Mouse (Mus musculus) monocyte, adult 5-6 weeks (primary cell): ENCODE results near the gene Gypa. TPM values are rescaled to one million over a fixed set of nuclear protein-coding genes. Genes with fewer than 3 reads are reported as not detected.

Experiments used
- ATAC-seq: fragments of 153-309, 156-312 bp; replicated peaks from 2 replicates; pipeline ENCODE4 v1.8.0; 2017; ENCODE audit warnings: mild to moderate bottlenecking; ENCODE audit not compliant: low TSS enrichment, insufficient number of reproducible peaks, severe bottlenecking, poor library complexity, low FRiP score
- total RNA-seq: library from RNA; stranded (forward); fragments of 200-1000, 200-491, 200-594 nt; gene quantifications from 3 replicates; pipeline ENCODE4 v1.2.3, GENCODE M21; 2017

The Gypa gene
- total RNA-seq = 0.78 to 20.1 TPM (median 11.3 TPM) in 3 replicates

DNA sequence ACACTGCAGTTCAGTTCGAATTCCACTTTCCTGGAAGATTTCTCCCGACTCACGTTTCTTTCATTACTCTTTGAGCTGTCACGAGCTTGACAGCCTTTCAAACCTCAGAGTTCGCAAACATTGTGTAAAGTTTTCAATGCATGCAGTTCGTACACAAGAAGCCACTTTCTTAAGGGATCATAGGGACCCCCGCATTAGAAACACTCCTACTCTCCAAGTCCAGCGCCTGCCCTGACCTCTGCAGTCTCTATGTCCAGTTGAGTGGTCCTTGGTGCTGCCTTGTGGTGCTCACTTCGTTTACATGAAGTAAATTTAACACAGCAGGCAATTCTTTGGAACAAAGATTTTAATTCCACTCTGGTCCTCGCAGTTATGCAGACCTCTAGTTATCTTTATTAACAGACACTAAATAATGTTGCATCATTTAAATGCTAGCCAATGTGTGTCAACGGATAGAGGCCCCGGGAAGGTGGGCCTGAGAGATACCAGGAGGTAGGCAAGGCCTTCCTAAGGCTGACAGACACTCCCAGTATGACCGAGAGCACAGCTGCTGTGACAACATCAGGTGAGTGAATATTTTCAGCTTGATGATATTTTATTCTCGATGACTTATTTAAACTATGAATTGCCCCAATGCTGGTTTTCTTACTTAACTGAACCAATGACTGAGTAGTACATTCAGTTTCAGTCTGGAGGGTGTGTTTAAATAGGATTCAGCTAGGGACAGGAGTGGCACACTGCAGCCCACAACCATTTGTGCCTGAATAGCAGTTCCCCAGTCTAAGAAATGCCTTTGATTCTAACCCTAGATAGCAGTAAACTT lies at the start of gene Gypa:
TSS of gene Gypa (plus strand) at position 259 of the 823 bp plus-strand sequence.
- no peak for ATAC-seq

DNA sequence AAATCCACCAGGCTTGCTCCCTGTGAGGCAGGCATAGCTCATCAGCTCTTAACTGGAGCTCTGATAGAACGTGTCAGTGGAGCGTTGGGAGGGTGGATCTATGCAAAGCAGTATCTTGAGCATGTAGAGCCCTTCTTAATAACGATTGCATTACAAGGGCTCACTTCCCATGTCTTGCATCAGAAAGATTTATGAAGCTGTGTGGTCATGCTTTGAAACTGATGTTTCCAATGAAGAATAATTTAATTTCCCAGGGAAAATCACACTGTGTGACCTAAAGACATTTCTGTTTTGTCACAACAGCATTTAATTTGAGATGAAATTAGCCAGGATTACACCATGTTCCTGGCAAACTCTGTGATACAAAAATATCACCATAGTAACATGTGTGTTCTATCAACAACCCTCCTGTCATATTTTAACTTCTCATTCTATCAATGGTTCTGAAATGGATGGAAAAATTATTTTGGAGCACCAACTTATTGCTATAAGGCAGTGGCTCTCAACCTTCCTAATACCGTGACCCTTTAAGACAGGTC lies 49.0 kb upstream of the Gypa start:
- no peak for ATAC-seq

DNA sequence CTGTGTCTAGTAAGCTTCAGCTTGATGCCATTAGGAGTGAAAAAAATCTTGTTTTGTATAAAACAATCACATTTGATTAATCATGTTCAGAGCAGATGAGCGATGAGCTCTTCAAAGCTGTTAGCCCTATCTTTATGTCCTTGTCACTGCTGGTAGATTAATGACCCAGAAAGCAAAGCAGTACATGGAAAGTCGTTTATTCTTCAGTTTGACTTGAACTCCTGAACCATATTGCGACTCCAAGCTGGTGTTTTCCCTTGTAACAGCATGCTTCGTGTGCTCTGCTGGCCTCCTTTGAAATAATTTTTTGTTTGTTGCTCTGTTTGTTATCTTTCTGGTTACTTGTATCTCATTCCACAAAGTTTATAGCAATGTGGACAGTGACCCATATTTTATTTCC lies 46.4 kb upstream of the Gypa start:
- no peak for ATAC-seq

DNA sequence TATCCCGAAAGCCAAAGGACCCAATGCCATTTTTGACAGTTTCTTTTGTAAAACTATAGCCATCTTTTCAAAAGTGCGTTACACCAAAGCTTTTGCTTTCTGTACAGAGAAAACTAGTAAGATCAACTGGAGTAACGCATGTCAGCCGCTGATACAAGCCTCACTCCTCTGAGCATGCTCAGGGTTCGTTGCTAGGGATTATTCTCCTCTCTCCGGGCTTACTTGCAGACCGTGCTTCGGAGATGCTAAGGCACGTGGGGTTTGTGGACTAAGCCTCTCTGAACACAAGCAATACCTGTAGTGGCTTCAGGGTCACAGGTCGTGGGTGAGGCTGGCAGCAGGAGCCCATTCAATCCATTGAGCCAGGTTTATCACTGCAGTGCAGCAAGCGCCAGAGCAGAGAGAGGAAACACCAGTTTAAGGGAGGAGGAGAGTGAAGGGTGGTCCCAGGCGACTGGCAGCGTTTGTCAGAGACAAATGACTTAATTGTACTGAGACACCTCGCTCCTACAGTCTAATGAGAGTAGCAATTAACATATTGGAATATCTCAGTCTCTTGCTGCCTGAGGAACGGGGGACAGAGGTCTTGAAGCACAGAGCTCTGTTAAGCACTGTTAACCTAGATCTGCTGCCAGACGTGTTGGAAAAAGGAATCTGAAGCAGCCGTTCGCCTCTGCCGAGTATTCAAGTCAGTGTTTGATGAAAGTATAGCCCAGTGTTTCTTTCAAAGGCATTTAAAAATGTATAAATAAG lies 41.5 kb upstream of the Gypa start:
- no peak for ATAC-seq

DNA sequence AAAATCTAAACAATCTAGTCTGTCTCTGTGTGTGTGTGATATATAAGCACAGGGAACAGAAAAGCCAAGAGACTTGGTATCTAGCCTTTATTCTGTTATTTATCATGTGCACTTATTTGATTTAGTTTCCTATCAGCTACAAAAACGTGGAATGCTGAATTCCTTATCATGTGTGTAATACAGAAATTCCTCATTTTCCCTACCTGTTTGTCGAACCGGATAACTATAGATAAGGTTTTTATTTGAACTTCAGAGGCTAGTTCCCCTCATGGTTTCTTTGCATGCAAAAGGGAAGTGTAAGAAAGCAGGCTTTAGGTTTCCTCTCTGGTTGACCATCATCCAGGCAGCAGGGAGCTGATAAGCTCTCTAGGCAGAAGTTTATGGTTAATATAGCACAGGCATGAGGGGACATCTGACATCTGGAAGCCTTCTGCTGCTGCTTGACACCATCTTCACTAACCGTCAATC lies 30.1 kb upstream of the Gypa start:
- ATAC-seq = no peak

DNA sequence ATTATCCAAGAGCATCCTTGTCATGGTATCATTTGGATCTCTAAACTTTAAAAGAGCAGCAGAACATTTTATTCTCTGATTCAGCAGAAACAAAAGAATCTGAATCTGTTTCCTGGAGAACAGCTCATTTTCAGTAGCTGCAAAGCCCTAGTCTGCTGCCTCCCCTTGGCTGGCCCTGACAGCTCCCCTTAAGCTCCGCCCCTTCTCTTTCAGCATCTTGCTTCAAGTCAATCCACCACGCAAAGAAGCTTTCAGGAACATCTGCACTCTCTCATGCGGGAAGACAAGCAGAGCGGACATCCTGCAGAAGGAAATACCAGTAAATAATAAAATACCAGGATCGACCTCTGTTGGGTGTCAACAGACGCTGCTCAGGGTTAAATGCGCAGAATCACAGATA lies 18.6 kb upstream of the Gypa start:
- ATAC-seq = no peak

DNA sequence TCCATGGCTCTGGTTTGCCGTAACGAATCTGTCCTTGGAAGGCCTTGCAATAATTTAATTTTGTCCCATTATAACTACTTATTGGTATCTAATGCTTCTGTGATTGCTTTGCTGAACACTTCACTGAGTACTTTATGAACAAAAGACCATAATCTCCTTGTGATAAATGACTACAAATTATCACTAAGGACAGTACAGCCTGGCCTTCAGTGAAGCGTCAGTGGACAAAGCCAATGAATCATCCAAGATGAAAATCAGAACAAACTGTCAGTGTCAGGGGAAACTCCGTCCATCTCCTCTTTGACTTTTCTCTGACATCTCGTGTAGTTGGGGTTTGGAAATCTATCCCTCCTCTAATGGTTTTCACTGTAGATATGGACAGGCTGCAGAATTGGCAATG lies 15.4 kb upstream of the Gypa start:
- ATAC-seq = no peak

DNA sequence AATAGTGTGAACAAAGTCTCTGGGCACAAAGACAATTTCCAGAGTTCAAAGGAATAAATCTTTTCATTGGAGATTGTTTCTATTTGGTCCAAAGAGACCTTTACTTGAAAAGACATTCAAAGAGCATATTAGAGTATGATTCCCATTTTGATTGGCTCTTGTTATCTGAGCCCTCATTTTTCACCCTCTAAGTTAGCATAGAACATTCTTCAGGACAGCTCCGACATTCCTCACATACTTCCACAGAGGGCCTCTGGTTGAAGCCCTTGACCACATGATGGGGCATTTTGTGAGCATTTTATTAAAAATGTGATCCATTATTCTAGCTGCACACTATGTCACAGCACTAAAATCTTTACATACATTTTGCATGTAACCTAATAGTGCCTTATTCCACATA lies 14.5 kb upstream of the Gypa start:
- ATAC-seq = no peak

DNA sequence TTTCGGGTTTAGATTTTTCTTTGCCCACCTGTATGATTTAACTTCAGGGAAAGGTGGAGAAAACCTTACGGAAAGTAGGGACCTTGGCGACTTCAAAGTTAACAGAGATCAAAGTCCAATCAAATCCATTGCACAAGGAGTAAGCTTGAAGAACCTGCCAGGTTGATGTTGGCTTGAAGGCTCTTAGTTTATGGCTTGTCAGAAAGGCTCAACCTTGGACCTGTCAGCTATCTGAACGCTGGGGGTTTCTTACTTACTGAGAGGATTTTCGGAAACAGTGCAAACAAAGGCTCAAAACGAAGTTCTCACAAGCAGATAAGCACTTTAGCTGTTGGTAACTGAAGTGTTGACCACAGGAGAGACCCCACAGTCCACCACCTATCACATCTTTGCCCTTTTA lies 11.4 kb upstream of the Gypa start:
- ATAC-seq = no peak

DNA sequence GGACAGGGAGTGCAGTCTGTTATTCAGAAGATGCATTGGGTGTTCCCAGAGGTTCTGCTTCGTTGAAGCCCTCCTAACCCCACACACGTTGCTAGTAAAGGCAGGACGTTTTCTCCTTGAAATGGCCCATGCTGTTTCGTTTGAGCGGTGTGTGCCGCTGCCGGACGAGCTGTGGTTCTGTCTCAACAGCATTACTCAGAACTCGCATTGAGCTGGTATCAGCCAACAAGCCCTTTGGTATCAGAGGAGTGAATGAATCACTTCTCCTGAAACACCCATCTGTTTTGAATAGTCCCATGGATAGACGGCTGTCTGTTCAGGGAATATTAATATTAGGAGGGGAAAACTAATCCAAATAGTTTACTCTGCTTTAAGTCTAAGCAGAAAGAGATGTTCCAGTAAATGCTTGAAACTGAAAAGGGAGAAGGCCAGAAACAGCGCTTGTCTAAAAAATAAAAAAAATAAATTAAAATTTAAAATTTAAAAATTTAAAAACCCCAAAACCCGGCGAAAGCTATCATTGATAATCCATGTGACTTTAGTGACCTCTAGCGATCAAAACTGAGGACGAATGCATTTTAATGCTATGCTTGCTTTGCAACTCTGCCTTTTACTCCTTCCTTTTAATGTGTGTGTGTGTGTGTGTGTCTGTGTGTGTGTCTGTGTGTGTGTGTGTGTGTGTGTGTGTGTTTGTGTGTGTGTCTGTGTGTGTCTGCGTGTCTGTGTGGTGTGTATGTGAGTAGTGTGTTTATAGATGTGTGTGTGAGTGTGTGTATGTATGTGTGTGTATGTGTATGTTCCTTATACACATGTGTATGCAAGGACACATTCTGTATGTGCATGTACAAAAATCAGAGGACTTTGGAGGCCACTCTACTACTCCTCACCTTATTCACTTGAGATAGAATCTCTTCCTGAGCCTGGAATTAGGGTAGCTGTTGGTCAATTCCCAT lies 10.5 kb upstream of the Gypa start:
- ATAC-seq = no peak

DNA sequence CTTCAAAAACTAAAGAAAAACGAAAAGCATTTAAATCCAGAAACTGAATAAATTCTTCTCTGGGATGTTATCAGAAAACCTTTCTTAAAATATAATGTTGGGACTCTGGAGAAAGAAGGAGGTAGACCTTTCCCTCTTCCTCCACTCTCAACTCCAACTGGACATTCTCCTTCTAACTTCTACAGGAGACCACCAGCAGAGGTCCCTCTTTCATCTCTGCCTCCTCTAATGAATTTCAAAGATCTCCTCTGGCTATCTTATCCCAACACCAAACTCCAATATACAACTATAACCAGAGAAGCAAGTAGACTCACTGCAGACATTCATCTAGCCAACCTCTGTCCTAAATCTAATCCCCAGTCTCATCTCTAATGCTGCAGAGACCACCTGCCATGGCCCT lies 2.0 kb upstream of the Gypa start:
- no peak for ATAC-seq

DNA sequence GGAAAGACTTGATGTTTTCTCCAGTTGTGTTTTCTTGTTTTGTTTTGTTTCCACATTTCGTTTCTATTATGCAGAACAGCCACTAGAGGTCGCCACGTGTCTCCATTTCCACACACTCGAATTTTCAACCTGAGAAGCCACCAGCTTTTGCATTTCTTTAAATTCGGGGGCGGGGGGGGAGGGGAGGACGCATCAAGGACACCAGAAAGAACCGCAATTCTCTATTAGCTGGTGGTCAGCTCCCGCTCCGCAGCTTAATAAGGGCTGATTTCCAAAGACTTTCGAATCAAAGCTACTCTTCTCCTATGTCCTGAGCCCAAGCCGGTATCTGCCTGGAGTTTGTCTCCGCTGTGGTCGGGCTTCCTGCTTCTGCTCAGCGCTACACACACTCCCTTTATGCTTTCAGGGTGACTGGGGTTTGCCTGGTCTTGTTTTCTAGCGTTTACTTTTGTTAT lies 567 bp upstream of the Gypa start:
- peak; percentile 32; the same call in 1 of the 2 replicates for ATAC-seq

DNA sequence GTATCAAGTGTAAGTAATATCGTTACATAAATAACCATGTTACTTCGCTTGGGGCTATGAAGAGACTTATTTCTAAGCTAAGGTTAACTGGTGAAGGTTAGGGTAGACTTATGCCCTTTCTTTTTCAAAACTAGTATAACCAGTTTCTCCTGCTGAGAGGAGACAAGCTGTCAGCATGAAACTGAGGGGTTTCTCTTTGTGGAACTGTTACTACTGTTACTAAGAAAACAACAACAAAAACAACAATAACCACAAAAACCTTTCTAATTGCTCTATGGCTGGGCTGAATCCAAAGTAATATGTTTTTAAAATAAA lies 722 bp downstream of the Gypa start:
- no peak for ATAC-seq

DNA sequence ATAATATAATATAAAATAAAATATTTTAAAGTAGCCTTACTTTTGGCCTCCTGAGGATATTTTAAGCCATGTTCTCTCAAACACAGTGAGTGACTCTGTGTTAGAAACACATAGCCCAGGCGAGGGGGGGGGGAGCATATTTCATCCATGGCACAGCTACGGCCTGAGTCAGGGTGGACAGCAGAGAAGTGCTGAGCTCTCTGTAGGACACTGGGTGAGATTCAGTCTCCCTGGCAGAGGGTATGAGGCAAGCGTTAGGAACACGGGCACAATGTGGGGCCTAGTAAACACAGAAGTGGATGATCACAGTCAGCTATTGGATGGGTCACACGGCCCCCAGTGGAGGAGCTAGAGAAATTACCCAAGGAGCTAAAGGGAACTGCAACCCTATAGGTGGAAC lies 1.2 kb downstream of the Gypa start:
- no peak for ATAC-seq

DNA sequence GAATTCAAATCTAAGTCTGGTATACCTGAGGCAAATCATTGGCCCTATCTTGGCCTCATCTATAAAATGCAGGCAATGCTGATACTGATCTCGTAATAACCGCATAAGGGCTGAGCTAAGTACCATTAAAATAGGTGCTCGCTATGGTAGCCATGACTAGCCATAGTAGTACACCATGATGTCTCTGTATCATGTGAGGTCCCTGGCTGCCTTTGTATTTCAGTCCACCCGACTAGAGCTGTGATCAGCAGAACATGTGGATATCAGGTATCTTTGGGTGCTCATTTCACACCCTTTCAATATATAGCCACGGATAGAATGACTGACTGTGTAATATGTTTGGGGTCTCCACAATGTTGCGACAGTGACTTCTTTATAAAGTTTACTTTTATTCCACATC lies 1.9 kb downstream of the Gypa start:
- no peak for ATAC-seq

DNA sequence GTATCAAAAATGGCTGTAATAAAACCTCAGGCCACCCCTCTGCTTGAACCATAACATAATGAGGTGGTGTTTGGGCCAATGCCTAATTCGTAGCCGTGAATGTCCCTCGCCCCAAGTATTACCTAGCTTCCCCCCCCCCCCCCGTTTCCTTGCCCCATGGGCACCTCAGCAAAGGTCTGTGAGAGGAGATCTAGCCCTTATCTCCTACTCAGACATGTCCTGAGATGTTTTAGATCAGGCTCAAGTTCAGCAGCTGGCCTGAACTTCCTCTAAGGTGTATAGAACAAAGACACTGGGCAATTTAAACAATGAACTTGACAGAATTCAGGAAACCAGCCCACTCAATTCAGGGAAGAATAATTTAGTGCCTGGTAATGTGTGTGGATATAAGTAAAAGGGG lies 3.7 kb downstream of the Gypa start:
- no peak for ATAC-seq

DNA sequence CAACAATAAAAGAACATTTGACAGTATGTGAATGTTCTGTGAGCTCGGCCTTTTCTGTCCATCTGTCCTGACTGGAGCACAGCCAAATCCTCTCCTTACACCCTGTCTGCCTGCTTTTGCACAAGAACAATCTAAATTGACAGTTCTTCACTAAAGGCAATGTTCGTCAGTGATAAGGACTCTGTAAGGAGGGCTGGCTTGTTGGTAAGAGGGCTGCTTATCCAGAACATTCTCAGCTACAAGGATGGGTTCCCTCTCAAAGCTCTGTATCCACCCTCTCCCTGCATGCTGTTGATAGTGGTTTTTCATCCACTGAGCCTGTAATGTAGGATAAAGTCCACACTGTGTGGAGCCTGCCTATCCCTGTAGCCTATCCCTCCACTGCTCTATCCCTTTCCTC lies 6.7 kb downstream of the Gypa start:
- ATAC-seq = no peak

DNA sequence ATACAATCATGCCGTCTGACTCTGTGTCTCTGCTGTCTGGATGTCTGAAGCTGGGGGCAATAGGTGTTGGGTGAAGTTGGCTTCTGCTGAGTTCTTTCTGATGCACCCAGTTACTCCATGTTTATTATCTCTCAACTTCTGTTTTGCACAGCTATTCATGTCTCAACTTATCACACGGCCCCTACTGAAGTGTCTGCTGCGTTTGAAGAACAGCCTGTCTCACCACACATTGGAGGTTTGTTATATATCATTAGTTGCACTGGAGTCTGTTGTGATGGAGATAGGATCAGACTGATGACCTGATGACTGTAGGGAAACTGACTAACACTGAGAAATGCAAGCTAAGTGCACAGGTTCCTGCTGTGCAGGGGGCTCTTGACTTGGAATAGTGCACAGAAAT lies 7.2 kb downstream of the Gypa start:
- ATAC-seq = no peak

DNA sequence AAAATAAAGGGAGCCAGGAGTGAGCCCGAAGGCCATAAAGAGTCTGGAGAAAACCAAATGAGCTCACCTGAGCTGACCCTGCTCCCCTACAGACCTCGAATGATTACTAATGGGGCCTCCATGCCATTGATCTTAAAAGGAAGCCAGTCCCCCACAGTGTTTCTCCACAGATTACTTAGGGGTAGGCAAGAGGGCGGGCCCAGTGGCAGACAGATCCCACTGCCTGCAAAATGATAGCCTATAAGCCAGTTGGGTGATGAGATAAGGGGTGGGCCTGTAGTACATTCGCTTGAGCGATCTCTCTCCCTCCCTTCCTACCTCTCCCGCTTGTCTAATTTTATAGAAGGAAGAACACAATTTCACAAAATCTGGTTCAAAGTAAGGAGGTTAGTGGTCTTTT lies 7.7 kb downstream of the Gypa start:
- ATAC-seq = no peak
